Mouse (Mus musculus) erythroblast, embryonic 14.5 days (primary cell): Measurements from ENCODE around the gene Pdk2.

Experiments
- GATA1 ChIP-seq: IDR thresholded peaks from 2 replicates; pipeline ENCODE4 v1.6.1; 2012; ENCODE audit warnings: low read length, inconsistent platforms, mixed read lengths
- TAL1 ChIP-seq: IDR thresholded peaks from 3 replicates; pipeline ENCODE4 v1.6.1; 2012; ENCODE audit warnings: low read length, inconsistent platforms, mixed read lengths

DNA sequence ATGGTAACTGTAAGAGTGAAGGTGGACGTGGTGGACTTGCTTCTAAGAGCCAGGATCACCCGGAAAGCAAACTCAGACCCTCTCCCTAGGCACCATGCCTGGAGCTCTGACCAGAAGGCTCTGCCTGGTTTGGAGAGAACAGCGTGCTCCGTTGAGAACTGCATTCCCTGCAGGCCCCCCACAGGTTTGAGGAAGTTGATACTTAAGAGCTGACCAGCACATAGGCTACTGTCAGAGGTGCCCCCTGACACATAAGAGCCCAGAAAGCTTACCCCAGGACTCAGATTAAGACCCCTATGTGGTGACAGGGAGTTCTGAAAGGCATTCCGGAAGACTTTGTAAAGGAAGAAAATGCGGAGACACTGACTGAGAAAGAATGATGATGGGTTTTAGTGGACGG lies 47.1 kb upstream of the Pdk2 start:
- TF ChIP-seq TAL1 (no peak), GATA1 (no peak)
